Mouse (Mus musculus): Measurements from ENCODE around the gene Myocos.
"Not testable (repeated sequence)": the region's sequence is repeated elsewhere in the genome, so short reads cannot be mapped to it uniquely, and the experiment has no call there.

The Myocos gene

DNA sequence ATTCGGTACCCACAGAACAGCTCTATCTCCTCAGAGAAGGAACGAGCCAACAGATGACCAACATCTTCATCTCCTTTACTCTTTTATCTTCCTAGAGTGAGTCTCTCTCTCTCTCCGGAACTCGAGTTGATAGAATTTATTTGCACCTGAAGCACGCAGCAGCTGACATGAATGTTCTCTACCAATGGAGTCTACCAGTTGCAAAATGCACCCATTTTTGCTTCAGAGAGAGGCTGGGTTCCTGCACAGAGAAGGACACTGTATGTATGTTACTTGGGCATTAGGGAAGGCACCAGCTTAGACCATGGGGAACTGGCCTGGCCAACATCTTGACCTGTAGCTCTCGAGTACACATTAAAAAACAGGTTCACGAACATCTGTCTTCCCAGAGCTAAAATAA is at the start of gene Myocos:
Myocos (minus strand) TSS at position 101 of the 400 bp plus-strand sequence.
- no peak for DNase-seq (ENCODE audit: low spot score)

DNA sequence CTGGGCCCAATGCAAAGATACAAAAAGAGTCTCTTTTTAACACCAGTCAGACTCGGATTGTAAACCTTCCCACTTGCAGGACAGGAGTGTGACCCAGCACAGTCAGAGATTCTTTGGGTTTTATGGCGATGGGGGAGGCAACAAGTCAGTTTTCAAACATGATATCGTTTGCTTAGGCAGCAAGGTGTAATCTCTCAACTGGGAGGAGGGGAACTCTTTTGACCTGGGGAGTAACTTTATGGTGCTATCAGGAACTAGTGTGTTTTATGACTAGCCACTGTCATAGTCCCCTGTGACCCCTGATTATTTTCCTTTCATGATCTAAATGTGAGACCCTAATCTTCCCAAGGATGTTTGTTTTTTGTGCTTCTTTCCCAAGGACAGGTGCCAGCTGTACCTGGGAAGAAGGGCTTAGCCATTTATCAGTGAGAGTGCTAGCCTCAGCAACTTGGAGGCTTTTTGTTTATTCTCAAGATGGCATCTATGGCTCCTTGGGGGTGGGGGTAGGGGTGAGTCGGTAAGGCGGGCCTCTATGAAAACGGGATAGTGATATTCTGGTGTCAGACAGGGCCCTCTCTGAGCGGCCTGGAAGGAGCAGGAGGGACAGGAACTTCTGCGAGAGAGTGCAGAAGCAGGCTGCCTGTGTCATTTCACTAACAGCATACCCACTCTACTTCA is 42.5 kb upstream of the Myocos start:
- DNase-seq (ENCODE audit: low spot score) = no peak

DNA sequence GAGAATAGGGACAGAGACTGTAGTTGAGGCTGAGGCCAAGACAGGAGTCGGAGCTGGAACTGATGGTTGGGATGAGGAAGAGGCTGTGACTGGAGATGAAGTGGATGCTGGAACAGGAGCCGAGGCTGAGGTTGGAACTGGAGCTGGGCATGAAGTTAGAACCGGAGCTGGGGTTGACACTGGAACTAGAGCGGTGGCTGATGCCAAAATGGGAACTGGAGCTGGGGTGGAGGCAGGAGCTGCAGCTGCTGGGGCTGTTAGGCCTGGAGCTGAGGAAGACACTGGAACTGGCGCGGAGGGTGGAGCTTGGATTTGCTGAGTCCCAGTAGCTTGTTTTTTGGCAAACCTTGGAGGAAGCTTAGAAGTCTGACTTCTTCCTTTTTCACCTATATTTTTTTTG is 39.8 kb upstream of the Myocos start:
- no peak for DNase-seq (ENCODE audit: low spot score)

DNA sequence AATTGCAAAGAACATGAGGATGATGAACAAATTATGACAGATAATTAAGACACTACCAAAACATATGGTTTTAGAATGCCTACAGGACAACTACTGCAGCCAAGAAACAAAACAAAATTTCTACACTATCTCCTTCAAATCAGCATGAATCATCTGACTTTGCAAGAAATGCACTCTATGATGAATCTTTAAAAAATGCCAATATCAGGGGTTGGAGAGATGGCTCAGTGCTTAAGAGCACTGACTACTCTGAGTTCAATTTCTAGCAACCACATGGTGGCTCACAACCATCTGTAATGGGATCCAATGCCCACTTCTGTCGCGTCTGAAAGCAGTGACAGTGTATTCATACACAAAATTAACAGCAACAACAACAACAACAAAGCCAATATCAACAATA is 35.7 kb upstream of the Myocos start:
- no peak for DNase-seq (ENCODE audit: low spot score)

DNA sequence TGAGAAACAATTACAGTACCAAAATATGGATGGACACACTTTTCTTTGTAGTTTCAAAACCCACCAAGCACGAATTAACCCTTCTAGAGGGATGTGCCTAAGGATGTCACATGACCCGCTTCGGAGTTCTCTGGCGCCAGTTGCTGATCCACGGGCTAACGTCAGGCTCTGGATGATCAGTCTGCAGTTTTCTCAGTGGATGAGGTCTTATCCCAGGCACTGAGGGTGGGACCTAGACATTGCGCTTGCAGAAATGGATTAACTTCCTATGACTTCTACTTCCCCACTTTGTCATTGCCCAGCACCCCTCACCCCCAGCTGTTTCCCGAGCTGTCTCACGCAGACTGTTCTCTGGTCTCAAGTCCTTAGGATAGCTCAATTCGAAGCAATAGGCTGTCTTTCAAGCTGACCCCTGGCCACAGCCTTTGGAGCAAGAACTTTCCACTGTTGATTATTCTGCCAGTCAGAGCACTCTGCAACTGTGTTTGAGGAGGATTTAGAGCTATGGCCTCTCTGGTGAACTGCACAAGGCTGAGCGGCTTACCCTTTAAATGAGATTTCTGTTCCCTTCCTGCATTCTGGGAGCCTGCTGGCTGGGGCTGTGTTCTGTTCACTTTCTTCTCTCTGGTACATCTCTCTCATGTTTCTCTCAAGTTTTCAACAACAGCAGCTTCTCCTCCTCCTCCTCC is 7.6 kb upstream of the Myocos start:
- DNase-seq (ENCODE audit: low spot score) = no peak

DNA sequence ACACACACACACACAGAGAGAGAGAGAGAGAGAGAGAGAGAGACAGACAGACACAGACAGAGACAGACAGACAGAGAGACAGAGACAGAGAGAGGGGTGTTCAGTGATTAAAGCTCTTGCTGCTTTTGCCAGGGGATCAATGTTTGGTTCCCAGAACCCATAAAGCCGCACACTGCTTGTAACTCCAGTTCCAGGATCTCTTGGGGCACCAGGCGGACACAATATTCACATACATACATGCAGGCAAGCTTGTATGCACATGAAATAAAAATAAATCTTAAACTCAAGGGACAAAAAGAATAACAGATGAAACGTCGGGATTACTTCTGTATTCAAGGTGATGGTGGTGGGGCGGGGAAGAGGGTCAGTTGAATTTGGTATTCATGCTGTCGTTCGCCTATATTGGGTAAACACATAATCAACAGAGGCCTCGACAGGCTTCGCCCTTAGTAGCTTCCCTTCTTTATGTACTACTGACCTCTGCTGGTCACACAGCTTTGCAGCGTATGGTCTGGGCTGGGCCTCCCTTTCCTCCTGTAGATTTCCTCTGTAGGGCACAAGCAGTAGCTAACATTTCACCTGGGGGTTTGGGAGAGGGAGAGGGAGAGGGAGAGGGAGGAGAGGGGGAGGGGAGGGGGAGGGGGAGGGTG is 6.9 kb upstream of the Myocos start:
- DNase-seq (ENCODE audit: low spot score) = peak; percentile 53

- DNase-seq (ENCODE audit: low spot score) = no peak
Observed at GRCm38 (mm10) chr1:162660276-162660860, 2.3 kb upstream of the Myocos start.

GRCm38 (mm10) chr1:162648416-162648815 is 9.6 kb downstream of the Myocos start:
- no peak for DNase-seq (ENCODE audit: low spot score)

GRCm38 (mm10) chr1:162646083-162646686 is 11.8 kb downstream of the Myocos start:
- DNase-seq (ENCODE audit: low spot score) = no peak

GRCm38 (mm10) chr1:162643752-162644151 is 14.3 kb downstream of the Myocos start:
- peak; percentile 48 for DNase-seq (ENCODE audit: low spot score)

DNA sequence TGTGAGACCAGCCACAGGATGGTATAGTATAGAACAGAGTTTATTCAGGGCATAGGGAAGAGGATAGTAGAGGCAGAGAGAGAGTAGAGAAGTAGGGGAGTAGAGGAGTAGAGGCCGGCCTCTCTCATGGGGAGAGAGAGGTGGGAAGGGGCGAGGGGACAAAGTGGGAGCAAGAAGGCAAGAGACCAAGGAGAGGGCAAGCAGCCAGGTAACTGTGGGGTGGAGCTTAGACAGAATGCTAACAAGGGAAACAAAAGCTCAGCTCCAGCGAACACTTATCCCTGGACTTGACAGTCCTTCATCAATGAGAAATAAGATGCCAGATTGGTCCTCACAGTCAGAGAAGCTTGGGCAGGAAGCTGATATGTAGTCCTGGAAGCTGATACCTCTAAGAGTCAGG is 15.4 kb downstream of the Myocos start:
- no peak for DNase-seq (ENCODE audit: low spot score)

- no peak for DNase-seq (ENCODE audit: low spot score)
Observed at GRCm38 (mm10) chr1:162639861-162640260, 18.2 kb downstream of the Myocos start.

DNA sequence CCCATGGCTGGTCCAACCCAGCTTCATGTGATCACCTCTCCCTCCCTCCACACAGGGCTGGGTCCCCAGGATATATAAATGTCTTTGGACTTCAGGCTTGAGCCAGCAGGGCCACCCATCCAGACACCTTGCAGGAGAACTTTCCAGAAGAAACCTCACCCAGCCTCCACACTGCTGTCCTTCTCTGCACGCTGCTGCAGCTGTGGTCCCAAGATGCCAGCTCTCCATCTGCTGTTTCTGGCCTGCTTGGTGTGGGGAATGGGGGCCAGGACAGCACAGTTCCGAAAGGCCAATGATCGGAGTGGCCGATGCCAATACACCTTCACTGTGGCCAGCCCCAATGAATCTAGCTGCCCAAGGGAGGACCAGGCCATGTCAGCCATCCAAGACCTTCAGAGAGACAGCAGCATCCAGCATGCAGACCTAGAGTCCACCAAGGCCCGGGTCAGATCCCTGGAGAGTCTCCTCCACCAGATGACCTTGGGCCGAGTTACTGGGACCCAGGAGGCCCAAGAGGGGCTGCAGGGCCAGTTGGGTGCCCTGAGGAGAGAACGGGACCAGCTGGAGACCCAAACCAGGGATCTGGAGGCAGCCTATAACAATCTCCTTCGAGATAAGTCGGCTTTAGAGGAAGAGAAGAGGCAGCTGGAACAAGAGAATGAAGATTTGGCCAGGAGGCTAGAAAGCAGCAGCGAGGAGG is 18.8 kb downstream of the Myocos start, which contains the start of gene Myoc:
Myoc (plus strand) TSS at position 105 of the 700 bp plus-strand sequence.
- no peak for DNase-seq (ENCODE audit: low spot score)

GRCm38 (mm10) chr1:162638535-162638934 is 19.5 kb downstream of the Myocos start:
- DNase-seq (ENCODE audit: low spot score) = no peak

DNA sequence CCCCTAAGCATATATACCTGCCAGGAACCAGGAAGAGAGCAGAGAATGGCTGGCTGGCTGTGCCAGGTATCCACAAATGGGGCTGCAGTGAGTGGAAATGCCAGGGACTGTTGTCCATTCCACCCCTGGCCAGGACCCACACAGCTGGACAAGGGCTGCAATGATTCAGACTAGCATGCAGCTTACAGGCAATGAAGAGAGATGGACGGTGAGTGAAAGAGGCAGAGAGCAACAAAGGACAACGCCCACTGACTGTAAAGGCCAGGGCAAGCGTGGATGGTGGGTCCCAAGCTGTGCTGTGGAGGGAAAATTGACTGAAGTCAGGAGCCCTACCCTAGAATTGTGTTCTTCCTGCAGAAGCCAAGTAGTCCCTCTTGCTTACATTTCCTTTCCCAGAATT is 21.5 kb downstream of the Myocos start:
- DNase-seq (ENCODE audit: low spot score) = no peak

GRCm38 (mm10) chr1:162635291-162635931 is 22.6 kb downstream of the Myocos start:
- DNase-seq (ENCODE audit: low spot score) = not testable (repeated sequence)

DNA sequence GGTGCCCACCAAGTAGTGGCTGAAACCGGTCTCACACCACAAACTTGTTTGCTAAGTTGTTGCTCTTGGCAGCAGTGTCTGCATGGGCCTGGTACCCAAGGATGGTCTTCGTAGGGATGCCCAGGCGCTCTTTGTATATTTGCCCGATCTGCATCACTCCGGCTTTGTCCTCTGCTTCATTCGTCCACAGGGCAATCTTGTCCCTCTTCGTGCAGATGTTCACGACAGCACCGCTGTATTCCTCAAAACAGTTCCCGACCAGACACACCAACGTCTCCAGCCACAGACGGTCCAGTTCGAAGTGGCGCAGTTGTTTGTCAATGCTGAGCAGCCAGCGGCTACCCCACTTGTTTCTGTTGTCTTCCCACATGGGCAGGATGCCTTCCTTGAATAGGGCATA is 29.7 kb downstream of the Myocos start:
- DNase-seq (ENCODE audit: low spot score) = not testable (repeated sequence)

- DNase-seq (ENCODE audit: low spot score) = not testable (repeated sequence)
Observed at GRCm38 (mm10) chr1:162627821-162628220, 30.2 kb downstream of the Myocos start.

- DNase-seq (ENCODE audit: low spot score) = no peak
Observed at GRCm38 (mm10) chr1:162625229-162625628, 32.8 kb downstream of the Myocos start.

- DNase-seq (ENCODE audit: low spot score) = no peak
Observed at GRCm38 (mm10) chr1:162623895-162624294, 34.1 kb downstream of the Myocos start.

- no peak for DNase-seq (ENCODE audit: low spot score)
Observed at GRCm38 (mm10) chr1:162620487-162620886, 37.5 kb downstream of the Myocos start.

Data from layer of hippocampus, adult 9-10 months (tissue).